Mouse (Mus musculus): Measurements from ENCODE around the gene Nlrc3. TPM values are rescaled to one million over a fixed set of nuclear protein-coding genes. Genes with fewer than 3 reads are reported as not detected.

The Nlrc3 gene
- polyA plus RNA-seq, 1 experiment = not detected

- no peak overlapping the region for H3K4me3 ChIP-seq (replicated peaks)
- H3K36me3 ChIP-seq (ENCODE audit: control insufficient read depth) = peaks cover 45% of the 10 kb centered on the region
- TF ChIP-seq GATA1 (IDR thresholded peaks at IDR 0.05; ENCODE audit: low read length) = no peak
- H3K27me3 ChIP-seq (ENCODE audit: control insufficient read depth) = no peaks in the 10 kb centered on the region
- H3K9me3 ChIP-seq (ENCODE audit: control insufficient read depth, low read length) = no peaks in the 10 kb centered on the region
- H3K4me1 ChIP-seq (ENCODE audit: control insufficient read depth) = peaks cover 32% of the 10 kb centered on the region
Observed at GRCm38 (mm10) chr16:3907471-3907870, 69.0 kb downstream of the Nlrc3 start.

DNA sequence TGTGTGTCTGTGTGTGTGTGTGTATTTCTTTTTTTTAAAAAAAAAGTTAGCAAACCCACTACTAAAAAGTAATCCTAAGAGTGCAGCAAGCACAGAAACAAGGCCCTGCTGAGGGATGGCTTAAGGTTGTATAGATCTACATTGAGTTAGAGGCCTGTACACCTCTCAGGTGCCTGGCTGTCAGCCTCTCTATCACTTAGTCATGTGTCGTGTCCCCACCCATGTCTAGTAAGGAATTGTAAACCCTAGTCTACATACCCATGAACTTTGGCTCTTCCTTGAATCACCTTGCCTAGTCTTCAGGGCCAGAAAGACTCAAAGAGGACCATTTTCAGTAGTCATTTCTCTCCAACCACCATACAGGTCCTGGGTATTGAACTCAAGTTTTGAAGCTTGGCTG, 79.9 kb downstream of the Nlrc3 start:
- Histone ChIP-seq H3K4me1 (ENCODE audit: control insufficient read depth) (peaks cover 12% of the 10 kb centered on the region), H3K36me3 (ENCODE audit: control insufficient read depth) (peaks cover 76% of the 10 kb centered on the region), H3K27me3 (ENCODE audit: control insufficient read depth) (no peaks in the 10 kb centered on the region), H3K4me3 (replicated peaks) (no peak overlapping the region), H3K9me3 (ENCODE audit: control insufficient read depth, low read length) (no peaks in the 10 kb centered on the region)
- no peak for TF ChIP-seq GATA1 (IDR thresholded peaks at IDR 0.05; ENCODE audit: low read length)
- TF ChIP-seq TAL1 (IDR thresholded peaks at IDR 0.05; ENCODE audit: low read length) = no peak

- Histone ChIP-seq H3K4me1 (ENCODE audit: control insufficient read depth) (peaks cover 12% of the 10 kb centered on the region), H3K27me3 (ENCODE audit: control insufficient read depth) (no peaks in the 10 kb centered on the region), H3K4me3 (replicated peaks) (no peak overlapping the region), H3K36me3 (ENCODE audit: control insufficient read depth) (peaks cover 72% of the 10 kb centered on the region), H3K9me3 (ENCODE audit: control insufficient read depth, low read length) (no peaks in the 10 kb centered on the region)
- TF ChIP-seq GATA1 (IDR thresholded peaks at IDR 0.05; ENCODE audit: low read length) = no peak
- no peak for TF ChIP-seq TAL1 (IDR thresholded peaks at IDR 0.05; ENCODE audit: low read length)
Observed at GRCm38 (mm10) chr16:3896046-3896445, 80.4 kb downstream of the Nlrc3 start.

DNA sequence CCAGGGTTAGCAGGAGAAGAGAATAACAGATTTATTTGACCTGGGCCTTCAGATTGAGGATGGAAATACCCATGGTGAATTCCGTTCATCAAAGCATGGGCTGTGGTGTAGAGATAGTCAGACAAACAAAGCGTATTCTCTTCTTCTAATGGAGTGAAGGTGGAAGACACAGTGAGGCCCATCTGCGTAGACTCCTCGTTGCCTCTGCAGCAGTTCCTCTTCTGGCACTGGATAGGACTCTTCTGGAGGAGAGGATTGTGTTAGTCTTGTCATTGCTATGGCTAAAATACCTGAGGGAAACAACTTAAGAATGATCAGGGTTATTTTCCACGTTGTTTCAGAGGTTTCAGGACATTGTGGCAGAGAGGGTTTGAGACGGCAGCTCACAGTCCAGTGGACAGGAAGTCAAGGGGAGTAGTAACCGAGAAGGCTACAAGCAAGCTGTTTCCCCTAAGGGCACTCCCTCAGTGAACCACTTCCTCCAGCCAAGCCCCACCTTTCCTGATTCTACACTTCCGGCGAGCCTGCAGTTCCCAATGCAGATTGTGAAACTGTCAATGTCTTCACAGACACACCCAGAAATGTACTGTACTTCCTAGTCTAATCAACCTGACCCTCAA, 81.1 kb downstream of the Nlrc3 start:
- peaks cover 12% of the 10 kb centered on the region for H3K4me1 ChIP-seq (ENCODE audit: control insufficient read depth)

More for the DNA sequence above, 81.1 kb downstream of the Nlrc3 start:
- no peak for TF ChIP-seq TAL1 (IDR thresholded peaks at IDR 0.05; ENCODE audit: low read length)
- no peak for TF ChIP-seq GATA1 (IDR thresholded peaks at IDR 0.05; ENCODE audit: low read length)
- H3K36me3 ChIP-seq (ENCODE audit: control insufficient read depth) = peaks cover 64% of the 10 kb centered on the region
- no peaks in the 10 kb centered on the region for H3K9me3 ChIP-seq (ENCODE audit: control insufficient read depth, low read length)
- H3K4me3 ChIP-seq (replicated peaks) = no peak overlapping the region
- H3K27me3 ChIP-seq (ENCODE audit: control insufficient read depth) = no peaks in the 10 kb centered on the region

Other genes starting within 250 kb of the Nlrc3 start
- gene Zfp263, start 232.5 kb downstream of the Nlrc3 start, polyA plus RNA-seq (2012) = 0.17 and 0.25 TPM in 2 replicates
- not detected in 2 replicates for gene Olfr15, start 145.8 kb downstream of the Nlrc3 start, polyA plus RNA-seq (2012)
- gene Zfp174, start 129.4 kb downstream of the Nlrc3 start, polyA plus RNA-seq (2012) = 0.02 TPM in 1 of 2 replicates, not detected in the other
- 1.6 and 2.1 TPM in 2 replicates for gene Naa60, start 104.3 kb downstream of the Nlrc3 start, polyA plus RNA-seq (2012)
- 0.09 TPM in 1 of 2 replicates, not detected in the other for gene Zfp597, start 92.1 kb downstream of the Nlrc3 start, polyA plus RNA-seq (2012)
- not detected in 2 replicates for gene Gm20695, start 92.0 kb downstream of the Nlrc3 start, polyA plus RNA-seq (2012)
- 0.76 and 1.4 TPM in 2 replicates for gene 1700037C18Rik, start 67.9 kb downstream of the Nlrc3 start, polyA plus RNA-seq (2012)
- gene Cluap1, start 67.8 kb downstream of the Nlrc3 start, polyA plus RNA-seq (2012) = 0.33 and 1.1 TPM in 2 replicates
- gene Slx4, start 27.1 kb upstream of the Nlrc3 start, polyA plus RNA-seq (2012) = 2.9 and 3.9 TPM in 2 replicates
- not detected in 2 replicates for gene Dnase1, start 60.3 kb upstream of the Nlrc3 start, polyA plus RNA-seq (2012)
- 18.1 and 22.1 TPM in 2 replicates for gene Trap1, start 101.2 kb upstream of the Nlrc3 start, polyA plus RNA-seq (2012)
- gene Crebbp, start 237.4 kb upstream of the Nlrc3 start, polyA plus RNA-seq (2012) = 1.2 and 1.5 TPM in 2 replicates

Data from erythroblast, embryonic 14.5 days (primary cell).